Mouse (Mus musculus) thymus, postnatal 10 days (tissue): ENCODE results near the gene Rtn4ip1.
"Not testable (repeated sequence)": the region's sequence is repeated elsewhere in the genome, so short reads cannot be mapped to it uniquely, and the experiment has no call there.

Experiments used
- DNase-seq, 2 experiments: peaks; one replicate each; pipeline ENCODE4 v3.0.0; 2021; ENCODE audit warnings: low spot score in 2 of 2

Rtn4ip1 gene

DNA sequence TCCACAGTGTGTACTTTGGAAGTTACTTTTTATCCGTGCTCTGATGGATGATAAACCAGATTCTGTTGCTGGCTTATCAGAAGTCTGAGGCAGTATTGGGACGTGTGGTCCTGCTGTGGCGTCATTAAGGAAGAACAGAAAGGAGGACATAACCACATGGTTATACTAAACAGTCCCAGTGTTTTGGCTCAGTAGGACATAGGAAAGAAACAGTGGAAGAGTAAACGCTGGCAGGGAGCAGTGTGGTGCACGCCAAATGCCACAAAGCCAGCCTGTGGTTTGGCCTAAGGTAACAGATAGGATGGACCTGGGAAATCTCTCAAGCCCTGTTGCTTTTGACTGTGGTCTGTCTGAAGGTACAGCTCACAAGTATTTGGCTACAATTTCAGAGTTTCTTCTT lies 27.0 kb downstream of the Rtn4ip1 start:
- no peak for DNase-seq

DNA sequence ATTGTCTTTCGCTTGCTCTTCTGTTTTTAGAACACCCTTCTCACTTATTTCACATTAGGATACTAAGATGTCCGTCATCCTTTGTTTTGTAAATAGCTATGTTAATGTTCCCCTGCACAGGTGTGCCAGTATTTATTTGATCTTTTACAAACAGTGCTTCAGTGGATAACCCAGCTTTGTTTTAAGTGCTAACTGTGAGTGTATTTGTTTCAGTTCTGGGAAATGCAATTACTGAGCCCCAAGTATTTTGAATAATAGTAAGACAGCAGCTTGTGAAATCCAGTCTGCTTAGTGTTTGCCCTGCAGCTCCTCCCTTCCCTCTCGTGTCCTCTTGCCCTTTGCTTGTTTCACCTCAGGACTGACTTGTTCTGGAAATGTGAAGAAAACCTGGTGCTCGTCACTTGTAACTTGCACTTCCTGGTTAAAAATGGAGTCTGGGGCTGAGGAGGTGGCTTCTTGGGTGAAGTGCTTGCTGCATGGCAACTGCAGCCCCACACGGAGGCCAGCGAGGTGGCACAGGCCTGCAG lies 37.6 kb downstream of the Rtn4ip1 start:
- no peak for DNase-seq

DNA sequence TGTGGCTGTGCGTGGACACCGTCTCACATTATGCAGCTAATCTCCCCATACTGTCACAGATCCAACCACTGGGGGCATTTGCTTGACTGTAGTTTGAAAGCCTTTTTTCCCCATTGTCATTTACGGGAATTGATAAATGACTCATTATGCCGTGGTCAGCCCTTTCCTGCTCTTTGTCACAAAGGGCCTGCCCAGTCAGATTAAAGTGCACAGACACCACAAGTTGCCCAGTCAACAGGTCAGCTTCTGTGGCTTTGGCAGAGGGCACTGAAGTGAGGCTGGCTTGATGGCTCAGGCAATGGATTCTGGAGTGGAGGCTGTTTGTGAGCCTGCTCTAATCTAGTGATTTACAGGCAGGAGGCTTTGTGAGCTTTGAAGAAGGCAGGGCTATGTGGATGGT lies 42.1 kb downstream of the Rtn4ip1 start:
- no peak for DNase-seq

DNA sequence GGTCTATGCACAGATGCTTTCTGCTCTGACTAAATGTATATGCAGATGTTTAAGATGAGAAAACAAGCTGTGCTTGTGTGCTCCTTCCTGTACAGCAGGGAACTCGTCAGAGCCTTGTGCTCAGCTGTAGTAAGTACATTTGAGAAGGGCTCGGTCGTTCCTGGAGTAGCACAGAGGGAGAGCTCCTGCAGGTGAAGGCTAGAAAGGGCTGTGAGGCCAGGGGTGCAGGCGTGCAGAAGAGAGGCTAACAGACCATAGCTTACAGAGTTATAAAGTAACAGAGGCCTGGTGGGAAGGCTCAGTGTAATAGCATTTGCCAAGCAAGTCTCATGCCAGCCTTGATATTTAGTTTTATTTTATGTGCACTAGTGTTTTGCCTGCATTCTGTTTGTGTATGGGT lies 43.8 kb downstream of the Rtn4ip1 start:
- no peak for DNase-seq

DNA sequence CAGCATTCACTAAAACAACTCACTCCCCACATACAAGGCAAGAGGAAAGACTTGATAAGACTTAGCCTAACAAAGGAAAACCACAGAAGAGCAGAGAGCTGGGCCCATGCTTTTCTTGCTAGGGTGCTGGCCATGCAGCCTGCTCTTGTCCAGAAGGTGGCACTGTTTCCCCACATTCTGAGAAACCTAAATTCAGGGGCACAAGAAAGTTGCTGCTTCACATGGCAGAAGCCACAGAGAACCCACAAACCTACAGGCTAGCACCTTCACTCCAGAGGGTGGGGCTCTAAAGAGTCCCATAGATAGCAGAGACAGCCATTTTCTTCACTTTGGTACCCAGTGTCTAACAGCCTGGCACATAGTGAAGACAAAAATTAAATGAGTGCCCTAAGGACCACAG lies 52.3 kb downstream of the Rtn4ip1 start:
- DNase-seq, result peak; percentile 41 to 73

DNA sequence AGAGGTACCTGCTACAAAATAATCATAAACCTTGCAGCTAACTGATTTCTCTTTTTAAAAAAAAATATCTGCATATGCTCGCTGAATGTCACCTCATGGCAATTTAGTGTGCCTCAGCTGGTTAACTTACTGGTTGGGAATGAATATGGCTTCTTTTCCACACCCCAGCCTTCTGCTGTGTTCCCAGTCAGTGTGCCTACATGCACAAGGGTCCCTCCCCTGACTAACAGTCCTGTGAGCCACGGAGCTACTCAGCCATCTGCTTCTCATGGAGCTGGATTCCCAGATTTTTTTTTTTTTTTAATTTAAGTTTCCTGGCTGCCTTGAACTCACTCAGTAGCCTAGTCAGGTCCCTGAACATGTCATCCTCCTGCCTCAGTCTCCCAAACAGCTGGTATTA lies 63.3 kb downstream of the Rtn4ip1 start:
- DNase-seq, result no peak

DNA sequence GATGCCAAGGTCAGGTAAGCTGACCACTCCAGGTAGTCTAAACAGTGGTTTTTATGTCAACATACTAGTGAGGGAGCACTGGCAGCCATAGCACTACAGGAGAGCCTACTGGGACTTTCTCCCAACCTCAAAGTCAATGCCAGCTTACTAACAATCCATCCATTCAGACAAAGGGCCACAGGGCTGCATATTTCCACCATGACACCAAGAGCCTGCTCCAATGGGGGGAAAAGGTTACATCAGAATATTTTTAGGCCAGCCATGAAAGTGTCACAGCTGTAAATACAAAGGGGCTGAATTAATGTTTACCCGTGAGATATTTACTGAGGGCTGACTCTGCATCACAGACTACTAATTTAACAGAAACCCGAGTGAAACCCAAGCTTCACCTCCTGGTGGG lies 71.6 kb downstream of the Rtn4ip1 start:
- no peak for DNase-seq

DNA sequence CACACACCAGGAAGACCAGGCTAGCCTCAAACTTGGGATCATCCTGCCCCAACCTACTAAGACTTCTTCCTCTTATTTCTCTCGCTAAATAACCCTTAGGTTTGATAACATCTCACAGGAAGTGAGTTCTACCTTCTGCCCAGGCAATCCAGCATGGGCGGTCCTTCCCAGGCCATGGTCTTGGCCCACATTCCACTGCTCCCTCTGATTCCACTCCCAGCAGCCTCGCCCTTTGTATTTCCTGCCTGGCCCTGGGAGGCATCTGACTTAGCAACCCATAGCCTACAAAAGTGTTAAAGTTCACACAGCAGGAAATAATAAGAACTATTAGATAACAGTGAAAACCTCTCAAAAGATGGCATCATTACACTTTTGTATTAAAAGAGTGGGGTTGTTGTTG lies 75.7 kb downstream of the Rtn4ip1 start:
- no peak for DNase-seq

DNA sequence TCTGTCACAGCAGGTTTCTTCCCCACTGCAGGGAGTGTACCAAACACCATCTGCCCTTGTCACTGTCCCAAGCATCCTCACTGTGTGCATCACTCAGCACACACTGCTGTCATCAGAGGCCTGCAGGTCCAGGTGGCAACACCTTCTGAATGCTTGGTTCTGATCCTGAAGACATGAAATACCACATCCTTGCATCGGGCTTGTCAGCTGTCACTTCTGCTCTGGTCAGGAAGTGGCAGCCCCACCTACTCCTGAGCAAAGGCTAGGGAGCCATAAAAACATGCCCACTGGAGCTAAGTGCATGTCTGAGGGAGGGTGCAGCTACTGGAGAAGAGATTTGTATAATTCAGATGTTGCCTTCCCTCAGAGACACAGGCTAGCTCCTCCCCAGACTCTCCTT lies 78.5 kb downstream of the Rtn4ip1 start:
- no peak for DNase-seq

DNA sequence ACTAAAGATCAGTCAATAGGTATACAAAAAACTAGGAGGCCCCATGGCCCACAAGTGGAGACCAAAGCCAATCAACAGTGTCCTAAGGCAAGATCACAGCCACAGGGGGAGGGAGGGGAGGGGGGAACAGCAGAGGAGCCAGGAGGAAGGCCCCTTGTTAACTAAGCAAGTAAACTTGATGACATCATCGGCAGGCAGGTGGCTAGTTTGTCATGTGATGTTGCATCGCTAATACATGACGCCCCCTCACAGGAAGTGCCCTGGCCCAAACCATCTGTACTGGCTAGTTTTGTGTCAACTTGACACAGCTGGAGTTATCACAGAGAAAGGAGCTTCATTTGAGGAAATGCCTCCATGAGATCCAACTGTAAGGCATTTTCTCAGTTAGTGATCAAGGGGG lies 79.1 kb downstream of the Rtn4ip1 start:
- DNase-seq, result not testable (repeated sequence)

DNA sequence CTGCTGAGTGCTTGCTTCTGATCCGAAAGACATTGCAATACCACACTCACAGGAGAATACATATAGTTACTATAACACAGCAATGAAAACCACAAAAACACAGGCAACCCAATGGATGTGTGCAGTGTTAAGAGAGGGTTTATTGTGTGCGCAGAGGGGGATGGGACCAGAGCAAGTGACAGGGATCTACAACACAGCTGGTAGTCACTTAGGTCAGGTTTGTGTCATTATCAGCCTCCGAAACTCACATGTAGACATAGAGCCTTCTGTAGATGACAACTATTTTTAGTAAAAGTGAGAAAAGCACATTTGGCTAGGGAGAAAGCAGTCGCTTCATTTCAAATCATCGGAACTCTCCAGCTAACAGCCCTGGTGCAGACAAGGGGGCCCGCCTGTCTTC lies 80.9 kb downstream of the Rtn4ip1 start:
- no peak for DNase-seq

DNA sequence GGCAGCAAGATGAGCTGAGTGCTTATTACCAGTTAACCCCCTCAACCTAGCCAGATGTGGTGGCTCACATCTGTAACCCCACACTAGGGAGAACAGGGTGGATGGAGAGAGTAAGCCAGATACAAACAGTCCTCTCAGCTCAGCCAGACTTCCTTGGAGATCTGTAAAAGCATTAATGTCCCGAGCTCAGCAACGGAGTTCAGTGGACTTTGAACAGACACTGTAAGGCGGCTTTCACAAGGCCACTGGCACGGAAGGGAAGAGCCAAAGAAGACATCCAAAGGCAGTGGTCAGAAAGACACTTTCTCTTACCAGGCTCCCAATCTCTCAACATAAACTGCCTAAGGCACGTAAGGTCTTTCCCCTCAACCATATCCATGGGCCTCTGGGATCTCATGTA lies 81.6 kb downstream of the Rtn4ip1 start:
- no peak for DNase-seq

DNA sequence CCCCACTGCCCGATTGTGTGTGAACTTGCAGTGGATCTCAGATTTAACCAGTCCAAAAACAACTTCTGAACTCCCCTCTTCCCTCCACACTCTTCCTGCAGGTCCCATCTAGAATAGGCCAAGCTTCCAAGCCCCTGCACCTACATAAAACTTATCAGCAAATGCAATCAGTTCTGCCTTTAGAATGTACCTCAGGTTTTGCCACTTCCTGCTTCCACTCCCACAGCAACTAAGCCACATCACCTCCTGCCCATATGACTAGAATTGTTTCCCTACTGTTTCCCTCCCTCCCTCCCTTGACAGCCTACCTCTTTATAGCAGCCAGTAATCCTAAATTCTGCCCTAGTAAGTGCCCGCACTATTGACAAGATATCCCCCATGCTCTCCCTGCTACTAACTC lies 82.3 kb downstream of the Rtn4ip1 start:
- DNase-seq, result no peak

DNA sequence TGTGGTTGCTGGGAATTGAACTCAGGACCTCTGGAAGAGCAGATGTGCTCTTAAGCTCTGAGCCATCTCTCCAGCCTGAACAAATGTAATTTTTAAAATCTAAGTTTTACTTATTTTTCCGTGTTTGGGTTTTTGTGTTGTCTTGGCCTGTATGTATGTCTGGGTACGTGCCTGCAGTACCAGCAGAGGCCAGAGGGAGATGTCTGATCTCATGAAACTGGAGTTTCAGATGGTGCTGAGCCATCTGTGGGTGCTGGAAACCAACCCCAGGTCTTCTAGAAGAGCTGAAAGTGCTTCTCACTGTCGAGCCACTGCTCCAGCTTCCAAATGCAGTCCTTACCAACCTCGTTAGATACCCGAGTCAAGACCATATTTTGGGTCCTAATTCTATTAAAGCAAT lies 89.7 kb downstream of the Rtn4ip1 start:
- DNase-seq, result no peak

DNA sequence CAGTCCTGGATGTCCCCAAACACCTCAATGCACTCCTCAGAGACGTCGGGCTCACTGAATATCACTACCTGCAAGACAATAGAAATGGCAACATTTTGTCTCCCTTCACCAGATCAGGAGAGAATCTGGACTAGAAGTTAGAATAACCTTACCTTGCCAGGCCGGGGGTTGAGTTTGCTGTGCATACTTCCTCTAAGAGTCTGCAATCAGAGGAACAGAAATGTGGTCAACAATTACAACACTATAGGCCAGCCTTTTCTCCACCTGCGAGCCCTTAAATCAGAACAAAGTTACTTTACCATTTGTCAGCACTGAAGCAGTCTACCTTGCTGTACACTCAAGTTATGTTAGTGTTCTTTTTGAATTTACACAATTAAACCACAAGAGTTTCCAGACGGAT lies 90.9 kb downstream of the Rtn4ip1 start:
- no peak for DNase-seq

DNA sequence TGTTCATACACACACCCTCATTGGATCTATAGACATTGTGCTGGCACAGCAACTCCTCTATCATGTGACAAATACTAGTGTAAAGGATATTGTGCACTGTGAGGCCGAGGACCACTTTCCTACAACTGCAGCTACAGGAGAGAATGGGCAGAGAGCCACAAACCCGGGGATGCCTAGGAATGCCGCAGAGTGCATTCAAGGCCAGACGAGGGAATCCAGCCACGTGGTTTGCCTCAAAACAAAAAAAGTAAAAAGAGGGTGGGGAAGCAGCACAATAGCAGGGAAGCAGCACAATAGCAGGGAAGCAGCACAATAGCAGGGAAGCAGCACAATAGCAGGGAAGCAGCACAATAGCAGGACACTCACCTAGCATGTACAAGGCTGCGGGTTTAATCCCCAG lies 91.6 kb downstream of the Rtn4ip1 start:
- no peak for DNase-seq

DNA sequence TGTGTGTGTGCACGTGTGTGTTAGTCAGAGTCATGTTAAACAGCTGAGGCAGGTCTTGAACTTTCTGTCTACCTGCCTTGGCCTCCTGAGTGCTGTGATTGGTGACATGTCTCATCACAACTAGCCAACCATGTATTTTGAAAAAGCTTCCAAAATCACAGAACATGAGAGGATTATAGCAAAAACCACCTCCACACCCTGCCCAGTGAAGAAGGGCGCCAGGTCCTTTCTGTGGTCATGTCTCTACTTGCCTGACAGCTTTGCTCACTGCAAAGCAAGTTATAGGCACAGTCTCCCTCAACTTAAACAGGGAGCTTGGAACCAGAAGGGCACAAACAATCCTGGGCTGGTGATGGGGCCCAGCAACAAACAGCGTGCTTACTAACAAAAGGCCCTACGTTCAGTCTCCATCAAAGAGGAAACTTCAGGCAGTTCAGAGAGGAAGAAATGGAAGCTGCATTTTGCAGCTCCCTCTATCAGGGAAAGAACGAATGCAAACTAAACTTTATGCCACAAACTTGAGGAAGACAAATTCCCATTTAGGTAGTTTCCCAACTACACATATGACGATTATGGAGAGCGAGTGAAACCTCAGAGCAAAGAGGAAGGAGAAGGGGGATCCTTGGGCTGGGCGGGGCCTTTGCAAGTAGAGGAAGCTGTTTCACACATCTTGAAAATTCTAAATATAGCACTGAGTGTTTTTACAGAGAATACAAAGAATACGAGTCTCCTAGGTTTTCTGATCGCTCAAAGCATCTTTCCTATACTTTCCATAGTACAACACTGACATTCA lies 94.4 kb downstream of the Rtn4ip1 start:
- DNase-seq, result no peak

DNA sequence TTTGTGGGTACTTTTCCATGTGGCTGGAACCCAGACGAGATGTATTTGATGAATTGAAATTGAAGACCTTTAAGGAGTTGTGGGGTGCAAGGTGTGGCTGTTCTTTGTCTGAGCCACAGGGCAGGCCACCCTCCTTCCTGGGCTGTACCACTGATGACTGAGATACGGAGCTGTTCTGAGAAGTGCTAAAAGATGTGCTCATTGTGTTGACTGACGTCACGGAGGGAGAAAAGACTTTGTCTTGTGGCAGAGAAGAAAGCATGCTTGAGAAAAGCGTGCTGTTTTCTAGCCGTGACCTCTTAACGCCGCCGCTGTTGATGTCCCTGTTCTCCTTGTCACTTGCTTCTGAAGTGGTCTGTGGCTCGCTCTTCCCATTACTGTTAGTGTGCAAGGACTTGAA lies 95.7 kb downstream of the Rtn4ip1 start:
- peak in 1 of 2 experiments; percentile 14 for DNase-seq

DNA sequence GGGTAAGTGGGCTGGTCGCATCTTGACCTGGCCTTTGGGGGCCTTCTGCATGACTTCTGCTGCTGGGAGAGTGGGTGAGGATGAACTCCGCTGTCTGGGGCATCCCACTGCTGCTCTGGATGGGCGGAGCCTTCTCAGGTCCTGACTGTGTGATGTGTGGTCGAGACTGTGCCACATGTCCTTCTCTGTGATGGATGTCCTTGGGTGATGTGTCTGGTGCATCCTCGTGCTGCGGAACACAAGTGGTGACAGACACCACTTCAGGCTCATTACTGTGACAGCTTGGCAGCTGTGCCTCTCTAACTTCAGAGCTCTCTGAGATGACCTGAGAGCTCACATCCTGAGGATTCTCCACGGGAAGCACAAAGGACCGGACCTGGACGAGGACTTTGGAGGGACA lies 96.4 kb downstream of the Rtn4ip1 start:
- no peak for DNase-seq

DNA sequence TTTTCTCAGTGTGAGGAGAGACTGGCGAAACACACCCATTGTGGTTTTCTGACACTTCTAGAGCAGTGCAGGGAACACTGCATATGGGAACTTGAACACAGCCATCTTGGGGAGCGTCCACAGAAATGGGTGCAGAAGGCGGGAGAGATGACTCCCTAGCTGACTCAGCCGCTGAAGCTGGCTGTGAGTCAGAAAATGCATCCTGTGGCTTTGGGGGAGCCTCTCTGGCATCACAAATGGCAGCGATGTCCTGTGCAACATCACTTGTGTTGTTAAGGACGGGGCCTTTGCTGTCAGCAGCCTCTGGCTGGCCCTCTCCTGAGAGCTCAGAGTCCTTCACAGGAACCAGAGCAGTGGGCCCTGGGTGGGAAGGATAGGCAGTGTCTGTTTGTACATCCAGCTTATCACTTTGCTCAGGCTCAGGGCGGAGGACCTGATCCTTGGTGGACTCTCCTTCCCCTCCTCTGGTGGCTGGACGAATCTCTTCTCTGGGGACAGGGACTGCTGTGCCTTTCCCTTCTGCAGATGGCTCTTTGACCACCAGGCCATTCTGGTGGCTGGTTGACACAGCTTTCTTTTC lies 97.0 kb downstream of the Rtn4ip1 start:
- DNase-seq, result no peak

DNA sequence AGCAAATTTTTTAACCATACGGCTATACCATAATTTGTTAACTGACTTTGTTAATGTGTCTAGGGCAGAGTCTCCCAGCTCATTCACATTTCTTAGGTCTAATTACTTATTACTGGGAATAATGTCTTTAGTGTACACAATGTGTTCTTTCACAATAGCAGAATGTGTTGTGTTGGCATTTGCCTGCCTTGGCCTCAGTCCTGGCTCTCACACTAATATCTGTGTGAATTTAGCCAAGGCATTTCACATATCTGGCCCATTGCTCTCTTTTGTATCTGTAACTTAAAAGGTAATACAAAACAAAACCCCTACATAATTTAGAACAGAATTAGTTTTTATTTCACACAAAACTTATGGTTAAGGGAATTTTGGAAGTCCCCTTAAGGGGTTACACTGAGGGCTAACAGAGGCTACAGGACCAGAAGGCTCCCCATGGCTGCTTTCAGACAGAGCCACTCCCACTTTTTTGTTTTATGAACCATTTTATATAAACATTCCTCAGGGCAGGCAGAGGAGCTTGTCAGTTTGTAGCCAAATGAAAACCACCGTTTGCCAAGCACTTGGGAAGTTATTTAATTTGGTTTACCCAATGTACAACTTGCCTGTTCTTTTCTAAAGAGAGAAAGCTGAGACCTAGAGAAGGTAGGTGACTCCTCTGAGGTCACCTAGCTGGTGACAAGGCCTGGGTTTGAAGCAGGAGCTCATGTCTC lies 98.7 kb downstream of the Rtn4ip1 start:
- no peak for DNase-seq

DNA sequence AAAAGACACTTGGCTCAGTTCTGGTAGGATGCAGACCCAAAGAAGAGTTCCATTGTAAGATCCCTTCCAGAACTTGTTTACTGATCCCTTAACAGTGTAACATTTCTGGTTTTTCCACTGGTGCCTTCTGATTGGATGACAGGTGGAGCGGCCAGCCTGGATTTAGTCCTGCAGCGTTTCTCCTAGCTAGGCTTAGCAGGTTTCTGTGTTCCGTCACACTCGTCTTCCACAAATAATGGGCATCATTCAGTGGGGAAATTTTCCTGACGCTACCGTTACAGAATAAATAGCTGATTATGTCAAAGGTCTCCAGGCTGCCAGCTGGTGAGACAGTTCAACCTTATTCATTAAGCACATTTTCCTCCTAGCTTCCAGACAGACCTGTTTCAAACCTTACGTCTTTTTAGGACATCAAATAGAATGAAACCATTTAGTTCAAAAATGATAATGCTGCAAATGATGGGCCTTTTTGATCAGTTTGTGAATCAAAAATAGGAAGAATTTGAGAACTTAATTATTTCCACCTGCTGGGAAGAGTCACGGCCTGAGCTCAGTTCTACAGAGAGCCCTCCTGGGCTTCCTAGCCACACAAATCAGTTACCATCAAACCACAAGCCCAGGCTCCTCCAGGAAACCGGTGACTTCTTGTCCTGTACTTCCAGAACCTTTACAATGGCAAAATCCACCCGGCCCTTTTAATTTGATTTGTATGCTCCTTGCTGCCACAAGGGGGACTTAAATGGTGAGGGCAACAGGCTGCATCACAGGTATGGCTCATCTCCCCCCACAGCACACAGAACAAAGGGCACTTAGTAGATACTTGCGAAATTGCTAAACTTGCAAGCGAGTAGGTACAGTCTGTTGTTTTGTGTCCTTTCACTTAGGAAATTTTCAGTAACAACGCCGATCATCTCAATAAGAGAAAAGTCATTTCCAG lies 100.7 kb downstream of the Rtn4ip1 start:
- DNase-seq, result peak in 1 of 2 experiments; percentile 34
